Mouse (Mus musculus) lung, embryonic 14.5 days (tissue): ENCODE measurements around the gene Ankrd27. TPM values are rescaled to one million over a fixed set of nuclear protein-coding genes. Genes with fewer than 3 reads are reported as not detected.
A peak's percentile ranks its signal among the peaks of the same experiment; 100 is the strongest.

Source experiments
- ATAC-seq: fragments of 200-750 bp; cut with Nextera tagmentation; 2 replicates; pipeline ENCODE4 v1.8.0; 2017; ENCODE audit warnings: mild to moderate bottlenecking, moderate TSS enrichment, moderate library complexity; ENCODE audit not compliant: insufficient read depth
- DNase-seq: peaks from one replicate; pipeline ENCODE4 v3.0.0-alpha.2; 2015
- H3K27ac ChIP-seq: fragments of 300-500 bp; sonication (generic); 2 replicates; pipeline ENCODE4 v1.5.1; 2014; ENCODE audit warnings: low read depth, mild to moderate bottlenecking, moderate library complexity
- H3K27me3 ChIP-seq: fragments of 300-500 bp; sonication (generic); 2 replicates; pipeline ENCODE4 v1.6.1; 2014; ENCODE audit warnings: low read length, control low read depth; ENCODE audit not compliant: insufficient read depth
- H3K36me3 ChIP-seq: fragments of 300-500 bp; sonication (generic); 2 replicates; pipeline ENCODE4 v1.6.1; 2014; ENCODE audit warnings: control low read depth; ENCODE audit not compliant: insufficient read depth
- H3K4me1 ChIP-seq: fragments of 300-500 bp; sonication (generic); 2 replicates; pipeline ENCODE4 v1.6.1; 2014; ENCODE audit warnings: antibody characterized with exemption, control low read depth; ENCODE audit not compliant: insufficient read depth
- H3K4me2 ChIP-seq: fragments of 300-500 bp; sonication (generic); 2 replicates; pipeline ENCODE4 v1.6.1; 2014; ENCODE audit warnings: mild to moderate bottlenecking
- H3K4me3 ChIP-seq: fragments of 300-500 bp; sonication (generic); 2 replicates; pipeline ENCODE4 v1.5.1; 2014; ENCODE audit warnings: low read depth, low read length
- H3K9ac ChIP-seq: fragments of 300-500 bp; sonication (generic); 2 replicates; pipeline ENCODE4 v1.6.1; 2014
- H3K9me3 ChIP-seq: fragments of 300-500 bp; sonication (generic); 2 replicates; pipeline ENCODE4 v1.6.1; 2016; ENCODE audit warnings: low read depth, low read length, control low read depth
- CTCF ChIP-seq: IDR thresholded peaks from 2 replicates; pipeline ENCODE4 v1.5.1; 2016; ENCODE audit warnings: antibody characterized with exemption, low read depth
- WGBS: fragments of 180-500 bp; shearing (Covaris S2); extraction: QIAGEN DNeasy Blood & Tissue Kit; methylation state at CpG from one replicate; pipeline ENCODE4 v1.1.7; 2014; 5-methylcytosine and 5-hydroxymethylcytosine counted together
- polyA plus RNA-seq: library from polyadenylated mRNA; unstranded; fragments of >200 nt; fragmentation: Nextera tagmentation; extraction: Ambion mirVana; gene quantifications from 2 replicates; pipeline ENCODE4 v1.2.1, GENCODE M21; 2014

Gene Ankrd27
- 38.1 and 38.8 TPM in 2 replicates for polyA plus RNA-seq

DNA sequence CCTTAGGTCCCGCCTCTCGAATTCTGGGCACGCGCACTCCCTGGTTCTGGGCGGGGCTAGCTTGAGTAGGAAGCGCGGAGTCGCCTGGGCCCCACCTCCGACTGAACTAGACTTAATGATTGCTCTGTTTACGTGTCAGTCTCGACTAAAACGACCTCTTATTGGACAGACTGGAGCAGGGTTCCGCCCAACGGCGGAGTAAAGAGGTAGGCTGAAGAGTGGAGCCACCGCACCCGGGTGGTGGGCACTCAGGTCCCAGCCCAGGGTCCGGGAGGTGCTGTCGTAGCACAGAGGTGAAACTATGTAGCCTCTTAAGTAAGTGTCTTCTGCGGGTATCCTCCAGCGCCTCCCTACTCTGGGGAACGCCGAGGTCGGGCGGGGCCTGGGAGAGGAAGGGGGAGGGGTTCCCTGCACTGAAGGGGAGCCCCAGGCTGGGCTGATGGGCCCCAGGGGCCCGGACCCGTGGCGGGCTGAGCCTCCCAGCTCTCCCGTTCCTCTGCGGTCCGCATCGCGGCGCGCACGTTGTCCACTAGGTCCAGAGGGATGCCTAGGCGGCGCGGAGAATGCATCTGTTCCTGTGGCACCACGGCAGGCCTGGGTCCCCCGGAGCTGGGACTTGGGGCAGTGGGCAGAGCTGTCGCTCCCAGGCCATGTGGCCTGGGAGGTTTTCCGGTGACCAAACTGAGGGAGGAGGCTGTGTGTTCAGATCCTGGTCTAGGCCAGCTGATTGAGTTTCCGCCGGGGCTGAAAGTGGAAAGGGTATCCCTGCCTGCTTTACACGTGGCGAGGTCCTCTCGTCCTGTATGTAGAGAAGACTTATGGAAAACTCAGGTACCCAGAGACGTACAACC lies at the start of gene Ankrd27:
Ankrd27 (plus strand) TSS at position 190 of the 851 bp plus-strand sequence.
- peak within 1 kb of the TSS; percentile 85 for H3K4me3 ChIP-seq
- TF ChIP-seq CTCF, result no peak
- H3K4me2 ChIP-seq, result peak within 1 kb of the TSS; percentile 100
- no peaks in the 10 kb centered on the region for H3K9me3 ChIP-seq
- peak; percentile 99 for DNase-seq
- peak; percentile 98 for ATAC-seq
- H3K27ac ChIP-seq, result peak within 1 kb of the TSS; percentile 67
- WGBS, result under 1% methylated on average over 47 of the region's 49 CpGs
- peaks cover 9% of the 10 kb centered on the region for H3K4me1 ChIP-seq
- H3K9ac ChIP-seq, result peak within 1 kb of the TSS; percentile 74
- H3K27me3 ChIP-seq, result peaks cover 22% of the 10 kb centered on the region
- no peaks in the 10 kb centered on the region for H3K36me3 ChIP-seq

GRCm38 (mm10) chr7:35537562-35537961 lies 48.5 kb upstream of the Ankrd27 start, which contains the start of gene Tdrd12:
TSS of gene Tdrd12 (minus strand) at chr7:35537745.
- WGBS, result 89% methylated on average over 17 of the region's 17 CpGs
- TF ChIP-seq CTCF, result peak; percentile 30

GRCm38 (mm10) chr7:35545881-35546280 lies 40.2 kb upstream of the Ankrd27 start:
- WGBS, result 26% methylated on average over 4 of the region's 4 CpGs
- DNase-seq (peak; percentile 89), ATAC-seq (peak; percentile 41; the same call in 1 of the 2 replicates)
- peaks cover 24% of the 10 kb centered on the region for H3K36me3 ChIP-seq
- H3K4me1 ChIP-seq, result no peaks in the 10 kb centered on the region
- no peaks in the 10 kb centered on the region for H3K9me3 ChIP-seq
- H3K4me3 ChIP-seq, result no peak overlapping the region
- no peaks in the 10 kb centered on the region for H3K27me3 ChIP-seq
- no peak overlapping the region for H3K27ac ChIP-seq
- no peak overlapping the region for H3K9ac ChIP-seq
- H3K4me2 ChIP-seq, result no peak overlapping the region
- TF ChIP-seq CTCF, result peak; percentile 87

More at GRCm38 (mm10) chr7:35537562-35537961, 48.5 kb upstream of the Ankrd27 start, which contains the start of gene Tdrd12:
- H3K4me2 ChIP-seq, result no peak within 1 kb of the TSS
- no peaks in the 10 kb centered on the region for H3K4me1 ChIP-seq
- no peak within 1 kb of the TSS for H3K9ac ChIP-seq
- no peaks in the 10 kb centered on the region for H3K36me3 ChIP-seq
- no peak for ATAC-seq
- no peaks in the 10 kb centered on the region for H3K27me3 ChIP-seq
- no peaks in the 10 kb centered on the region for H3K9me3 ChIP-seq
- H3K27ac ChIP-seq, result no peak within 1 kb of the TSS
- H3K4me3 ChIP-seq, result no peak within 1 kb of the TSS
- no peak for DNase-seq

DNA sequence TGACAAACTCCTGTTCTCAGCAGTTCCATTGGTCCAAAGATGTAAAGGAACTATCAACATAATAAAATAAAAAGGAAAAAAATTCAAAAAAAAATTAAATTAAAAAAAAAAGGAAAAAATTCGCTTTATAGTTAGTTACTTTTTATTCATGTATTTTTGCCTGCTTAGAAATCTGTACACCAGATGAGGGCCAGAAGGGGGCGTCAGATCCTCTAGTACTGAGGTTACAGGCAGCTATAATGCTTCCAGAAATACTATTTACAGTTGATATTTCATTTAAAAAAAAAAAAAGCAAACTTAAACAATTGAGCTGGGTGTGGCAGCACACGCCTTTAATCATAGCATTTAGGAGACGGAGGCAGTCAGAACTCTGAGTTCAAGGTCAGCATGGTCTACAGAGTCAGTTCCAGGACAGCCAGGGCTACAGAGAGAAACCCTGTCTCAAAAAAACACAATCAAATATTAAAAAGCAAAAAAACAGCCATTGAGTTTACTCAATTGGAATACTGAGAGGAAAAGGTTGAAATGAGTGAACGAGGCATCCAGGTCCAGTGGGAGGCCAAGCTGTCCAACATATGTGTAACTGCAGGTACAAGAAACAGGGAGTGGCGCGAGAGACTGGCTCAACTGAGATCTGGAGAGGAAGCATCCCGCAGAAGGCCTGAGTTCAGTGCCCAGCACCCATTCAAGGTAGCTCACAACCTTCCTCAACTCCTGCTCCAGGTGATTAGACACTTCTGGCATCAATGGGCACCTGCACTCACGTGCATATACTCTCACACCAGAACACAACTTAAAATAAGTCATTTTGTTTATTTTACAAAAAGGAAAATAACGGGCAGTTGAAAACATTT lies 32.1 kb upstream of the Ankrd27 start:
- peak; percentile 68 for DNase-seq
- Histone ChIP-seq H3K4me1 (no peaks in the 10 kb centered on the region), H3K27ac (no peak overlapping the region), H3K4me3 (peak overlapping the region; percentile 76), H3K27me3 (no peaks in the 10 kb centered on the region), H3K36me3 (peaks cover 19% of the 10 kb centered on the region), H3K9me3 (no peaks in the 10 kb centered on the region), H3K4me2 (peak overlapping the region; percentile 93), H3K9ac (peak overlapping the region; percentile 97; the same call in 1 of the 2 replicates)
- no peak for ATAC-seq
- peak; percentile 29; the same call in 1 of the 2 replicates for TF ChIP-seq CTCF
- WGBS, result 49% methylated on average over 10 of the region's 10 CpGs

DNA sequence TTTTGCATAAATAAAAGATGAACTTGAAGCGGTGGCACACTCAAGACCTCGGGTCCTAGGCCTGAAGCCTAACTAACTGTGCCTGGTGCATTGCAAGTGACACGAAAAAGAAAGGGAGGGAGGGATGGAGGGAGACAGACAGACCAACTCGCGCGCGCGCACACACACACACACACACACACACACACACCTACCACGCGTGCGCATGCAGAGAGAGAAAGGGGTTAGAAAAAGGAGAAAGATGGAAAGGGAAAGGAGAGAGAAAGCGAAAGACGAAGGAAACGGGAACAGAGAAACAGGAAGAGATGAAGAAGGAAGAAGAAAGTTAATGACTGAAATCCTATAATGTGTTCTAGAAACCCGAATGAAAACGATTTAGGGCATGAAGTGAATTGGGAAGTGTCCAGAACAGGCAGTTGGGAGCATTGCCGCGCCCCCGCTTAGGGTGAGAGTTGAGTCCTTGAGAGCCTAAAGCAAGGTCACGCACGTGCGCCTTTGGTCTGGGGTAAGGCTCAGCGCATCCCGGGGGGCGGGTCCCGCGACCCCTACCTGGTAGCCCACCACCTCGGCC lies 31.4 kb upstream of the Ankrd27 start:
- TF ChIP-seq CTCF, result no peak
- peak overlapping the region; percentile 98 for H3K27ac ChIP-seq
- peak overlapping the region; percentile 76 for H3K4me3 ChIP-seq
- peak; percentile 54 for DNase-seq
- peak; percentile 45 for ATAC-seq
- peak overlapping the region; percentile 93 for H3K4me2 ChIP-seq
- peak overlapping the region; percentile 97 for H3K9ac ChIP-seq
- peaks cover 13% of the 10 kb centered on the region for H3K36me3 ChIP-seq
- WGBS, result 4% methylated on average over 28 of the region's 28 CpGs
- no peaks in the 10 kb centered on the region for H3K9me3 ChIP-seq
- H3K27me3 ChIP-seq, result no peaks in the 10 kb centered on the region
- H3K4me1 ChIP-seq, result no peaks in the 10 kb centered on the region

GRCm38 (mm10) chr7:35555224-35556204 lies 30.5 kb upstream of the Ankrd27 start:
- no peak for TF ChIP-seq CTCF
- no peaks in the 10 kb centered on the region for H3K9me3 ChIP-seq

More at GRCm38 (mm10) chr7:35555224-35556204, 30.5 kb upstream of the Ankrd27 start:
- ATAC-seq, result peak; percentile 94
- Histone ChIP-seq H3K27me3 (no peaks in the 10 kb centered on the region), H3K27ac (peak overlapping the region; percentile 98), H3K4me3 (peak overlapping the region; percentile 76), H3K9ac (peak overlapping the region; percentile 97), H3K4me2 (peak overlapping the region; percentile 93), H3K4me1 (no peaks in the 10 kb centered on the region), H3K36me3 (peaks cover 8% of the 10 kb centered on the region)
- peak; percentile 96 for DNase-seq
- WGBS, result under 1% methylated on average over 93 of the region's 93 CpGs
